Mouse (Mus musculus): ENCODE results near the gene Kcnq1. TPM values are rescaled to one million over a fixed set of nuclear protein-coding genes. Genes with fewer than 3 reads are reported as not detected.

Gene Kcnq1
- total and polyA plus RNA-seq, 3 experiments, result not detected

DNA sequence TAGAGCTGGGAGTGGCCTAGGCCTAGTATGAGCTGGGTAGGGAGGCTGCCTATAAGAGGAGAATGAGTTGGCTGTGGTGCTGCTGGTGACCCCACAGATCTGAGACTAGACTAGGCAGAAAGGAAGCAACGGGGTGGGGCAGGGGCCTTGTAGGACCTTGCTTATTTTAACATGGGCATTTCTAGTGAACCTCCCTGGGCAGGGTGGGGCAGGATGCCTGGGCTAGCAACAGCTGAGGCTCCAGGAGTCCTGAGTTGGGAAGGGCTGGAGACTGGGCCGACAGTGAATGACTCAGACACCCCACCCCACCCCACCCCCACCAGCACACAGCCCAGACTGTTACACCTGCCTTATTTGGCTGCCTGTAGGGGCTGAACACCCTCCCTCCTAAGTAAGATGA, 43.5 kb upstream of the Kcnq1 start:
- DNase-seq (ENCODE audit: extremely low read depth), result no peak
- TF ChIP-seq TBP (conservative IDR thresholded peaks at IDR 0.05; ENCODE audit: low read depth, low read length) (no peak), BHLHE40 (IDR thresholded peaks at IDR 0.05; ENCODE audit: low read depth, low read length) (no peak), E2F4 (IDR thresholded peaks at IDR 0.05; ENCODE audit: insufficient replicate concordance, low read depth, low read length) (no peak), CHD2 (IDR thresholded peaks at IDR 0.05; ENCODE audit: low read length) (no peak), HCFC1 (IDR thresholded peaks at IDR 0.05; ENCODE audit: low read depth, low read length) (no peak), MXI1 (IDR thresholded peaks at IDR 0.05; ENCODE audit: low read depth, low read length) (no peak), IRF4 (IDR thresholded peaks at IDR 0.05; ENCODE audit: low read depth, low read length) (no peak), RAD21 (IDR thresholded peaks at IDR 0.05; ENCODE audit: low read depth, low read length) (no peak), GABPA (IDR thresholded peaks at IDR 0.05; ENCODE audit: insufficient replicate concordance, low read depth, low read length) (no peak), ZNF384 (IDR thresholded peaks at IDR 0.05; ENCODE audit: low read depth, low read length) (no peak), NRF1 (IDR thresholded peaks at IDR 0.05; ENCODE audit: low read depth, low read length) (no peak), CHD1 (IDR thresholded peaks at IDR 0.05; ENCODE audit: low read depth, low read length) (no peak), SMC3 (IDR thresholded peaks at IDR 0.05; ENCODE audit: low read depth, low read length) (no peak), UBTF (IDR thresholded peaks at IDR 0.05; ENCODE audit: low read depth, low read length) (no peak), PAX5 (IDR thresholded peaks at IDR 0.05; ENCODE audit: low read length) (no peak)
- H3K27ac ChIP-seq (ENCODE audit: insufficient read depth, low read depth), result no peak overlapping the region
- no peak overlapping the region for H3K9ac ChIP-seq (ENCODE audit: insufficient read depth, low read depth)
- no peak overlapping the region for H3K4me3 ChIP-seq (replicated peaks in 1 of 3; ENCODE audit: low read depth in 2 of 3, low read length in 2 of 3, poor library complexity in 1 of 3)
- H3K4me1 ChIP-seq (ENCODE audit: control insufficient read depth in 1 of 2, insufficient read depth in 2 of 2), result peaks cover 14 to 40% of the 10 kb centered on the region in 2 experiments
- H3K79me2 ChIP-seq (replicated peaks; ENCODE audit: control insufficient read depth, extremely low read depth, insufficient read depth, poor library complexity, severe bottlenecking), result peaks cover 46% of the 10 kb centered on the region
- H3K27me3 ChIP-seq (replicated peaks), result no peaks in the 10 kb centered on the region
- H3K9me3 ChIP-seq (replicated peaks; ENCODE audit: low read length), result no peaks in the 10 kb centered on the region
- H3K4me2 ChIP-seq (ENCODE audit: insufficient read depth, low read depth, poor library complexity, severe bottlenecking), result no peak overlapping the region
- peaks cover 70 to 99% of the 10 kb centered on the region in 2 experiments for H3K36me3 ChIP-seq (replicated peaks in 1 of 2; ENCODE audit: control insufficient read depth in 1 of 2, insufficient read depth in 1 of 2, low read length in 1 of 2)
- dilution Hi-C loops (cut with MboI; ENCODE audit: extremely low pct_ligation_motif_present, extremely low pct_unique_long_range_greater_than_20kb, low sequenced_read_pairs), result no loop called here
- in situ Hi-C loops (cut with MboI; ENCODE audit: low pct_ligation_motif_present, low pct_unique_long_range_greater_than_20kb, low sequenced_read_pairs), result no loop called here

GRCm38 (mm10) chr7:143064226-143064625, 41.9 kb upstream of the Kcnq1 start:
- H3K4me1 ChIP-seq (ENCODE audit: control insufficient read depth in 1 of 2, insufficient read depth in 2 of 2), result peaks cover 3 to 36% of the 10 kb centered on the region in 2 experiments; a peak in 3 of 4 replicates
- dilution Hi-C loops (cut with MboI; ENCODE audit: extremely low pct_ligation_motif_present, extremely low pct_unique_long_range_greater_than_20kb, low sequenced_read_pairs), result no loop called here
- in situ Hi-C loops (cut with MboI; ENCODE audit: low pct_ligation_motif_present, low pct_unique_long_range_greater_than_20kb, low sequenced_read_pairs), result no loop called here

More at GRCm38 (mm10) chr7:143064226-143064625, 41.9 kb upstream of the Kcnq1 start:
- Histone ChIP-seq H3K9me3 (replicated peaks; ENCODE audit: low read length) (no peaks in the 10 kb centered on the region), H3K79me2 (replicated peaks; ENCODE audit: control insufficient read depth, extremely low read depth, insufficient read depth, poor library complexity, severe bottlenecking) (peaks cover 31% of the 10 kb centered on the region), H3K27me3 (replicated peaks) (no peaks in the 10 kb centered on the region), H3K9ac (ENCODE audit: insufficient read depth, low read depth) (no peak overlapping the region), H3K27ac (ENCODE audit: insufficient read depth, low read depth) (no peak overlapping the region), H3K4me3 (replicated peaks in 1 of 3; ENCODE audit: low read depth in 2 of 3, low read length in 2 of 3, poor library complexity in 1 of 3) (no peak overlapping the region), H3K4me2 (ENCODE audit: insufficient read depth, low read depth, poor library complexity, severe bottlenecking) (no peak overlapping the region), H3K36me3 (replicated peaks in 1 of 2; ENCODE audit: control insufficient read depth in 1 of 2, insufficient read depth in 1 of 2, low read length in 1 of 2) (peaks cover 76 to 94% of the 10 kb centered on the region in 2 experiments)
- no peak for DNase-seq (ENCODE audit: extremely low read depth)
- TF ChIP-seq ZNF384 (IDR thresholded peaks at IDR 0.05; ENCODE audit: low read depth, low read length) (no peak), ZKSCAN1 (IDR thresholded peaks at IDR 0.05; ENCODE audit: borderline replicate concordance, low read depth, low read length) (no peak), JUND (conservative IDR thresholded peaks at IDR 0.05; ENCODE audit: low read depth, low read length) (no peak), RCOR1 (conservative IDR thresholded peaks at IDR 0.05; ENCODE audit: low read depth, low read length) (no peak), ELF1 (IDR thresholded peaks at IDR 0.05; ENCODE audit: low read depth, low read length) (no peak), E2F4 (IDR thresholded peaks at IDR 0.05; ENCODE audit: insufficient replicate concordance, low read depth, low read length) (no peak)
